Mouse (Mus musculus): ENCODE results near the gene Mapk7. TPM values are rescaled to one million over a fixed set of nuclear protein-coding genes. Genes with fewer than 3 reads are reported as not detected.

Gene Mapk7
- total and polyA plus RNA-seq, 2 experiments: 1.2 to 4.7 TPM

GRCm38 (mm10) chr11:61468534-61468933 is 25.7 kb downstream of the Mapk7 start:
- Histone ChIP-seq H3K4me1 (ENCODE audit: control insufficient read depth, insufficient read depth, low read length) (no peaks in the 10 kb centered on the region), H3K9ac (ENCODE audit: low read depth, low read length) (no peak overlapping the region), H3K27me3 (ENCODE audit: control insufficient read depth, insufficient read depth, low read length) (no peaks in the 10 kb centered on the region), H3K4me3 (ENCODE audit: insufficient read depth, low read depth, low read length) (no peak overlapping the region), H3K27ac (replicated peaks; ENCODE audit: insufficient read depth, low read depth, low read length) (no peak overlapping the region), H3K79me2 (ENCODE audit: control insufficient read depth, insufficient read depth, low read length) (no peaks in the 10 kb centered on the region), H3K36me3 (ENCODE audit: control insufficient read depth, insufficient read depth, low read length) (no peaks in the 10 kb centered on the region)
- 83% methylated on average over 4 of the region's 4 CpGs for WGBS
- TF ChIP-seq POLR2A (IDR thresholded peaks at IDR 0.05; ENCODE audit: extremely low read depth, insufficient read depth, low read length): no peak
- TF ChIP-seq CTCF (IDR thresholded peaks at IDR 0.05; ENCODE audit: low read depth, low read length): no peak
- no peak for DNase-seq (ENCODE audit: extremely low read depth, low read depth, low spot score)

DNA sequence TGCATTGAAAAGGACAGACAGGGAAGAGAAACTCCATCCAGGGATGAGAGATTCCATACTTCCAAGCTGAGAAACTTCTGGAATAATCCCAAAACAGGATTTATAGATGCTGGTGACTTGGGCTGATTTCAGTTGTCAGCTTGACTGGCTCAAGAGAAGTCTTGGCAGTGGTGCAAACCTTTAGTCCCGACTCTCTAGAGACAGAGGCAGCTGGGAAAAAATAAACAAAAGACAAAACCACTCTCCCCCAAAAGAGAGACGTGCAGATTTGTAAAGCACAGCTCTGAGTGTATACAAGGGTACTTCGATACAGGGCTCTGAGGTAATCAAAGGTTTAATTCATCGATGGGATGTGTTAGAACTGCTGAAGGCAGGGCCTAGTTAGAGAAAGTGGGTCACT is 28.8 kb downstream of the Mapk7 start:
- H3K79me2 ChIP-seq (ENCODE audit: control insufficient read depth, insufficient read depth, low read length): no peaks in the 10 kb centered on the region
- no peak for DNase-seq (ENCODE audit: extremely low read depth, low read depth, low spot score)
- WGBS: 74% methylated on average over 4 of the region's 4 CpGs

DNA sequence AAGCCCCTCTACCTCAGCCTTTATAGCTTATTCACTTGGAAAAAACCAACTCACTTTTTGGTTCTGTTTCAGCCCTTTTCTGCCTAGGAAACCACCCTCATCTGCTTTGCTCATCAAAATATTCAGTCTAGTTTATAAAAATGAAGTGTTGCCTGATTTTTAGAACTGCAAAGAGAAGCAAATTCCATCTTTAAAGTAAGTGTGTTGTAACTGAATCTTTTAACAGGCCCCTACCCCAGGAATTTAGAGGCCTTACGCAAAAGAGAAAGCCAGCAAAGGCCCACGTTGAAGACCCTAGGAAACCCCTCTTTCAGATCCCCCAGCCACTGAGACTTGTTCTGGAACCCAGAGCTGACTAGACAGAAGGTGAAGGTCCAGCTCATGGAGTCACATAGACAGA is 30.1 kb downstream of the Mapk7 start:
- 72% methylated on average over 2 of the region's 2 CpGs for WGBS
- no peak overlapping the region for H3K9ac ChIP-seq (ENCODE audit: low read depth, low read length)

More for the DNA sequence above, 28.8 kb downstream of the Mapk7 start:
- Histone ChIP-seq H3K9ac (ENCODE audit: low read depth, low read length) (no peak overlapping the region), H3K4me3 (ENCODE audit: insufficient read depth, low read depth, low read length) (no peak overlapping the region), H3K36me3 (ENCODE audit: control insufficient read depth, insufficient read depth, low read length) (no peaks in the 10 kb centered on the region), H3K4me1 (ENCODE audit: control insufficient read depth, insufficient read depth, low read length) (no peaks in the 10 kb centered on the region), H3K27me3 (ENCODE audit: control insufficient read depth, insufficient read depth, low read length) (0 out of 2 replicates have a peak, but pooled peaks cover 3% of the 10 kb centered on the region), H3K27ac (replicated peaks; ENCODE audit: insufficient read depth, low read depth, low read length) (no peak overlapping the region)
- TF ChIP-seq POLR2A (IDR thresholded peaks at IDR 0.05; ENCODE audit: extremely low read depth, insufficient read depth, low read length) (no peak), CTCF (IDR thresholded peaks at IDR 0.05; ENCODE audit: low read depth, low read length) (no peak)

DNA sequence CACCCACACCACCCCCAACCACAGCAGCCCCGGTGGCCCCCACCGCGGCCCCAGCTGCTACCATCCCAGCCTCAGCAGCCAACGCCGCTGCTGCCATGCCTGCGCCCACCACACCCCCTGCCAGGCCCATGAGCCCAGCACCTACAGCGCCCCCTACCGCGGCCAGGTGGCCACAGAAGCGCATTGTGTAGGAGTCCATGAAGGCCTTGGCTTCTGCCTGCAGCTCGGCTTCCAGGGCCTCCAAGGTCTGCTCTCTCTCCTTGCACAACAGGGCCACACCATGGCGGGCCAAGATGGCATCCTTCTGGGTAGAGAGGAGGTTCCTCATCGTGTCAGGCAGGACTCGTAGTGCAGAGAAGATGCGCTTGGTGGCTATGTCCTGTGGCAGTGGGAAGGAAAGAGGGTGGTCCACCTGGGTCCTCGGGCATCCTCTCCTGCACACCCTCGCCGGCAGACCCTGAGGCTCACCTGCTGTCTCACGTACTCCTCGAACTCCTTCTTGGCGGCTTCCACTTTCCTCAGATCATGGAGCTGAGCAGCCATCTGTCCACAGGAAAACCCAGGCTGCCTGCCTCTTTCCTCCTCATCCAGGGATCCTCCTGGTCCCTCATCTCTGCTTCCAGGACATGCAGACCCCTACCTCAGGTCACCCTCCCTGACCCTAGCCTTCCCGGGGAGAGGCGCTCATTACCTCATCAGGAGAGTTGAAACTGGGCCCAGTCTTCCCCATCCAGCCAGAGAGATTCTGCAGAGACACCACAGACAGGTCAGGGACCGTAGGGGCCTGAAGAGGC is 44.5 kb downstream of the Mapk7 start:
- no peak for DNase-seq (ENCODE audit: extremely low read depth, low read depth, low spot score)

More for the DNA sequence above, 30.1 kb downstream of the Mapk7 start:
- Histone ChIP-seq H3K36me3 (ENCODE audit: control insufficient read depth, insufficient read depth, low read length) (no peaks in the 10 kb centered on the region), H3K27me3 (ENCODE audit: control insufficient read depth, insufficient read depth, low read length) (0 out of 2 replicates have a peak, but pooled peaks cover 3% of the 10 kb centered on the region), H3K79me2 (ENCODE audit: control insufficient read depth, insufficient read depth, low read length) (no peaks in the 10 kb centered on the region), H3K27ac (replicated peaks; ENCODE audit: insufficient read depth, low read depth, low read length) (no peak overlapping the region), H3K4me3 (ENCODE audit: insufficient read depth, low read depth, low read length) (no peak overlapping the region), H3K4me1 (ENCODE audit: control insufficient read depth, insufficient read depth, low read length) (no peaks in the 10 kb centered on the region)
- TF ChIP-seq POLR2A (IDR thresholded peaks at IDR 0.05; ENCODE audit: extremely low read depth, insufficient read depth, low read length) (no peak), CTCF (IDR thresholded peaks at IDR 0.05; ENCODE audit: low read depth, low read length) (no peak)
- no peak for DNase-seq (ENCODE audit: extremely low read depth, low read depth, low spot score)

DNA sequence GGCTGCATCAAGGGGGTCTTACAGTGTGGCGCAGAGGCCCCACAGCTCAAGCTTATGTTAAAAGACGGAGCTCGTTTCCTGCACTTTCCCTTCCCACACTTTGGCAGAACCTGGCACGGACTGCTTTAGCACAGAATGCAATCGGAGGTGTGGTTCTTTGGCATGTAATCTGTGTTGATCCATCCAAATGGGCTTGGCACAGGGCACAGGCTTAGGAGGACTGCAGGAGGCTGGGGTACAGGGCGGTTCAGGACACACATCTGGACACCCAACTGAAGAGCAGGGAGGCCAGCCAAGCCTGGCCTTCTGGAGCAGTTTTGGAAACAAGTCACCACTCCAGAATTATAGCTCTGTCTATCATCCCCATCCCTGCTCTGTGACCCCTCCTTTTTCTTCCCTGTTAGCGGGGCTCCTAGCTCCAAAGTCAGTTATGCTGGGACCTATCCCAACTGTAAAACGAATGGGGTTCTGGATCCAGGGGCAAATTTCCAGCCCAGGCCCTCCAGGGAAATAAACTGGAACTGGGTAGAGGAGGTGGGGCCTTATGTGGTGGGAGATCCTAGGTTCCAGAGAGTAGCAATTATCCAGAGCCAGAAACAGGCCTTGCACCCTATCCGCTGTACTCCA is 45.5 kb downstream of the Mapk7 start:
- no peak overlapping the region for H3K4me3 ChIP-seq (ENCODE audit: insufficient read depth, low read depth, low read length)
- H3K79me2 ChIP-seq (ENCODE audit: control insufficient read depth, insufficient read depth, low read length): no peaks in the 10 kb centered on the region
- TF ChIP-seq CTCF (IDR thresholded peaks at IDR 0.05; ENCODE audit: low read depth, low read length) (no peak), POLR2A (IDR thresholded peaks at IDR 0.05; ENCODE audit: extremely low read depth, insufficient read depth, low read length) (no peak)
- H3K4me1 ChIP-seq (ENCODE audit: control insufficient read depth, insufficient read depth, low read length): no peaks in the 10 kb centered on the region
- H3K27ac ChIP-seq (replicated peaks; ENCODE audit: insufficient read depth, low read depth, low read length): no peak overlapping the region
- no peak overlapping the region for H3K9ac ChIP-seq (ENCODE audit: low read depth, low read length)
- H3K27me3 ChIP-seq (ENCODE audit: control insufficient read depth, insufficient read depth, low read length): peaks cover 8% of the 10 kb centered on the region
- 50% methylated on average over 9 of the region's 9 CpGs for WGBS
- peak; percentile 76 for DNase-seq (ENCODE audit: extremely low read depth, low read depth, low spot score)
- H3K36me3 ChIP-seq (ENCODE audit: control insufficient read depth, insufficient read depth, low read length): no peaks in the 10 kb centered on the region

More for the DNA sequence above, 44.5 kb downstream of the Mapk7 start:
- Histone ChIP-seq H3K27me3 (ENCODE audit: control insufficient read depth, insufficient read depth, low read length) (peaks cover 9% of the 10 kb centered on the region), H3K79me2 (ENCODE audit: control insufficient read depth, insufficient read depth, low read length) (no peaks in the 10 kb centered on the region), H3K9ac (ENCODE audit: low read depth, low read length) (no peak overlapping the region), H3K4me1 (ENCODE audit: control insufficient read depth, insufficient read depth, low read length) (no peaks in the 10 kb centered on the region), H3K36me3 (ENCODE audit: control insufficient read depth, insufficient read depth, low read length) (no peaks in the 10 kb centered on the region), H3K4me3 (ENCODE audit: insufficient read depth, low read depth, low read length) (no peak overlapping the region), H3K27ac (replicated peaks; ENCODE audit: insufficient read depth, low read depth, low read length) (no peak overlapping the region)
- WGBS: 79% methylated on average over 24 of the region's 24 CpGs
- peak; percentile 23 for TF ChIP-seq CTCF (IDR thresholded peaks at IDR 0.05; ENCODE audit: low read depth, low read length)
- no peak for TF ChIP-seq POLR2A (IDR thresholded peaks at IDR 0.05; ENCODE audit: extremely low read depth, insufficient read depth, low read length)

All from liver, adult 2 months (tissue).